Mouse (Mus musculus) CH12.LX (cell line): Measurements from ENCODE around the gene Fhl3. TPM values are rescaled to one million over a fixed set of nuclear protein-coding genes. Genes with fewer than 3 reads are reported as not detected.

Source experiments
- DNase-seq: peaks from one replicate; pipeline ENCODE4 v3.0.0-alpha.2; 2013; ENCODE audit errors: extremely low read depth
- H3K27ac ChIP-seq: 2 replicates; pipeline ENCODE4 v1.5.1; 2012; ENCODE audit warnings: low read depth, mild to moderate bottlenecking, control low read depth, moderate library complexity; ENCODE audit not compliant: insufficient read depth
- H3K27me3 ChIP-seq: replicated peaks from 2 replicates; pipeline ENCODE3; 2012; ENCODE audit warnings: inconsistent platforms
- H3K36me3 ChIP-seq, 2 experiments: replicated peaks in 1 of 2; 2 replicates each; pipeline versions ENCODE3 to v1.6.1; 2012; ENCODE audit warnings: inconsistent platforms in 1 of 2, low read length in 1 of 2, mild to moderate bottlenecking in 1 of 2, mixed read lengths in 1 of 2, moderate library complexity in 1 of 2; ENCODE audit not compliant: control insufficient read depth in 1 of 2, insufficient read depth in 1 of 2
- H3K4me1 ChIP-seq, 2 experiments: 2 replicates each; pipeline ENCODE4 v1.6.1; 2012; ENCODE audit warnings: inconsistent platforms in 1 of 2, moderate library complexity in 1 of 2; ENCODE audit not compliant: insufficient read depth in 2 of 2, control insufficient read depth in 1 of 2
- H3K4me2 ChIP-seq: 2 replicates; pipeline ENCODE4 v1.6.1; 2012; ENCODE audit warnings: low read depth, mild to moderate bottlenecking, control low read depth; ENCODE audit not compliant: poor library complexity, insufficient read depth, severe bottlenecking
- H3K4me3 ChIP-seq, 3 experiments: fragments of 150-350 bp in 1 of 3; sonication (generic) in 1 of 3; replicated peaks in 1 of 3; 2 replicates each; pipeline versions ENCODE3 to v1.5.1; 2011 to 2012; ENCODE audit warnings: low read depth in 2 of 3, low read length in 2 of 3, mild to moderate bottlenecking in 2 of 3, moderate library complexity in 2 of 3, control low read depth in 1 of 3, improper control_type of control experiment in 1 of 3, inconsistent platforms in 1 of 3, mixed read lengths in 1 of 3; ENCODE audit not compliant: poor library complexity in 1 of 3
- H3K79me2 ChIP-seq: replicated peaks from 2 replicates; pipeline ENCODE4 v1.6.1; 2012; ENCODE audit warnings: mild to moderate bottlenecking, moderate library complexity; ENCODE audit not compliant: control insufficient read depth, poor library complexity, insufficient read depth, severe bottlenecking; ENCODE audit errors: extremely low read depth
- H3K9ac ChIP-seq: 2 replicates; pipeline ENCODE4 v1.6.1; 2012; ENCODE audit warnings: low read depth, mild to moderate bottlenecking, control low read depth, moderate library complexity; ENCODE audit not compliant: insufficient read depth
- H3K9me3 ChIP-seq: replicated peaks from 2 replicates; pipeline ENCODE3; 2012; ENCODE audit warnings: low read length, inconsistent platforms, mixed read lengths
- CHD2 ChIP-seq: IDR thresholded peaks from 2 replicates; pipeline ENCODE4 v1.6.1; 2011; ENCODE audit warnings: low read length, improper control_type of control experiment
- CTCF ChIP-seq, 2 experiments: IDR thresholded peaks in 1 of 2; conservative IDR thresholded peaks in 1 of 2; 2 replicates each; pipeline ENCODE4 v1.5.1; 2011 to 2012; ENCODE audit warnings: low read depth in 2 of 2, low read length in 2 of 2, improper control_type of control experiment in 1 of 2, inconsistent platforms in 1 of 2, mild to moderate bottlenecking in 1 of 2, moderate library complexity in 1 of 2
- ELF1 ChIP-seq: IDR thresholded peaks from 2 replicates; pipeline ENCODE4 v1.6.1; 2014; ENCODE audit warnings: low read depth, mild to moderate bottlenecking, inconsistent platforms, low read length, improper control_type of control experiment
- IRF4 ChIP-seq: IDR thresholded peaks from 2 replicates; pipeline ENCODE4 v1.6.1; 2014; ENCODE audit warnings: low read depth, mild to moderate bottlenecking, inconsistent platforms, low read length, improper control_type of control experiment
- MAFK ChIP-seq: IDR thresholded peaks from 2 replicates; pipeline ENCODE4 v1.6.1; 2011; ENCODE audit warnings: low read length, improper control_type of control experiment; ENCODE audit not compliant: insufficient replicate concordance
- MEF2A ChIP-seq: IDR thresholded peaks from 2 replicates; pipeline ENCODE4 v1.6.1; 2014; ENCODE audit warnings: low read depth, mild to moderate bottlenecking, inconsistent platforms, low read length, improper control_type of control experiment, borderline replicate concordance
- MYC ChIP-seq: IDR thresholded peaks from 2 replicates; pipeline ENCODE4 v1.6.1; 2011; ENCODE audit warnings: low read depth, mild to moderate bottlenecking, improper control_type of control experiment, low read length
- NRF1 ChIP-seq: IDR thresholded peaks from 2 replicates; pipeline ENCODE4 v1.6.1; 2014; ENCODE audit warnings: low read depth, mild to moderate bottlenecking, inconsistent platforms, low read length, improper control_type of control experiment, moderate library complexity
- POLR2AphosphoS2 ChIP-seq: IDR thresholded peaks from 2 replicates; pipeline ENCODE4 v1.6.1; 2011; ENCODE audit warnings: low read depth, low read length, improper control_type of control experiment
- RAD21 ChIP-seq: IDR thresholded peaks from 2 replicates; pipeline ENCODE4 v1.6.1; 2011; ENCODE audit warnings: low read depth, mild to moderate bottlenecking, low read length, improper control_type of control experiment, moderate library complexity
- RCOR1 ChIP-seq: conservative IDR thresholded peaks from 2 replicates; pipeline ENCODE4 v1.6.1; 2012; ENCODE audit warnings: low read depth, mild to moderate bottlenecking, inconsistent platforms, low read length, improper control_type of control experiment
- SIN3A ChIP-seq: IDR thresholded peaks from 2 replicates; pipeline ENCODE4 v1.6.1; 2012; ENCODE audit warnings: low read length, improper control_type of control experiment, inconsistent platforms
- SMC3 ChIP-seq: IDR thresholded peaks from 2 replicates; pipeline ENCODE4 v1.6.1; 2011; ENCODE audit warnings: low read depth, low read length, improper control_type of control experiment
- TBP ChIP-seq: conservative IDR thresholded peaks from 2 replicates; pipeline ENCODE4 v1.6.1; 2011; ENCODE audit warnings: low read depth, low read length, improper control_type of control experiment
- TCF12 ChIP-seq: IDR thresholded peaks from 2 replicates; pipeline ENCODE4 v1.6.1; 2014; ENCODE audit warnings: low read depth, mild to moderate bottlenecking, inconsistent platforms, low read length, improper control_type of control experiment
- ZKSCAN1 ChIP-seq: IDR thresholded peaks from 2 replicates; pipeline ENCODE4 v1.6.1; 2012; ENCODE audit warnings: low read depth, inconsistent platforms, low read length, improper control_type of control experiment, borderline replicate concordance
- ZMIZ1 ChIP-seq: IDR thresholded peaks from 2 replicates; pipeline ENCODE4 v1.6.1; 2012; ENCODE audit warnings: low read depth, mild to moderate bottlenecking, inconsistent platforms, low read length, improper control_type of control experiment
- dilution Hi-C: fragments of 300-500 bp; cut with MboI; formaldehyde crosslinking; loops from 2 replicates; pipeline ENCODE4 v1.14.3; 2020; ENCODE audit warnings: low sequenced_read_pairs; ENCODE audit not compliant: extremely low pct_unique_long_range_greater_than_20kb, extremely low pct_ligation_motif_present
- in situ Hi-C: fragments of 300-500 bp; cut with MboI; formaldehyde crosslinking; loops from 3 replicates; pipeline ENCODE4 v1.14.3; 2019; ENCODE audit warnings: low sequenced_read_pairs, low pct_ligation_motif_present, low pct_unique_long_range_greater_than_20kb, mixed read lengths
- polyA plus RNA-seq: library from polyadenylated mRNA; unstranded; fragments of >175 nt; gene quantifications from 2 replicates; pipeline ENCODE4 v1.2.1, GENCODE M21; 2012; ENCODE audit warnings: low read depth; ENCODE audit not compliant: insufficient read length
- total RNA-seq, 2 experiments: library from RNA; depleted of rRNA; stranded (reverse); fragments of 300-350 nt in 1 of 2; fragments of >200 nt in 1 of 2; gene quantifications; 2 replicates each; pipeline ENCODE4 v1.2.3; 2012 to 2014

Fhl3 gene
- total and polyA plus RNA-seq, 3 experiments = 4.1 to 20.8 (median 10.8) TPM

GRCm38 (mm10) chr4:124660603-124661002, 39.9 kb upstream of the Fhl3 start:
- in situ Hi-C loops = no loop called here
- H3K4me3 ChIP-seq = no peak overlapping the region

GRCm38 (mm10) chr4:124663034-124663433, 37.5 kb upstream of the Fhl3 start:
- Histone ChIP-seq H3K4me3 (no peak overlapping the region), H3K9me3 (peaks cover 20% of the 10 kb centered on the region), H3K27ac (no peak overlapping the region), H3K4me2 (no peak overlapping the region), H3K36me3 (no peaks in the 10 kb centered on the region), H3K27me3 (peaks cover 66% of the 10 kb centered on the region), H3K4me1 (no peaks in the 10 kb centered on the region), H3K79me2 (no peaks in the 10 kb centered on the region), H3K9ac (no peak overlapping the region)
- dilution Hi-C loops = no loop called here
- in situ Hi-C loops = no loop called here
- DNase-seq = no peak
- TF ChIP-seq TBP (no peak), NRF1 (peak; percentile 64), SMC3 (peak; percentile 38), RAD21 (peak; percentile 65), CTCF (conservative IDR thresholded peaks at IDR 0.05 in 1 of 2, IDR thresholded peaks at IDR 0.05 in 1 of 2; ENCODE audit: low read depth in 2 of 2, low read length in 2 of 2) (peak in 1 of 2 experiments; percentile 61; a peak in 2 of 4 replicates)

More at GRCm38 (mm10) chr4:124660603-124661002, 39.9 kb upstream of the Fhl3 start:
- H3K36me3 ChIP-seq = no peaks in the 10 kb centered on the region
- H3K9ac ChIP-seq = no peak overlapping the region
- no peaks in the 10 kb centered on the region for H3K79me2 ChIP-seq
- H3K27ac ChIP-seq = no peak overlapping the region
- TF ChIP-seq SIN3A (no peak), RCOR1 (no peak), IRF4 (no peak), ELF1 (no peak), CHD2 (no peak), ZKSCAN1 (no peak), MEF2A (no peak), POLR2AphosphoS2 (no peak), TCF12 (no peak), ZMIZ1 (no peak), MYC (no peak), TBP (no peak), MAFK (no peak), CTCF (conservative IDR thresholded peaks at IDR 0.05 in 1 of 2, IDR thresholded peaks at IDR 0.05 in 1 of 2; ENCODE audit: low read depth in 2 of 2, low read length in 2 of 2) (no peak), RAD21 (no peak)
- TF ChIP-seq, all 38 proteins: peak for 0
- dilution Hi-C loops = no loop called here
- H3K9me3 ChIP-seq = peaks cover 36% of the 10 kb centered on the region
- H3K27me3 ChIP-seq = peaks cover 48% of the 10 kb centered on the region
- no peaks in the 10 kb centered on the region for H3K4me1 ChIP-seq
- H3K4me2 ChIP-seq = no peak overlapping the region
- no peak for DNase-seq
